Mouse (Mus musculus) lung, postnatal 0 days (tissue): Measurements from ENCODE around the gene Wbp1. TPM values are rescaled to one million over a fixed set of nuclear protein-coding genes. Genes with fewer than 3 reads are reported as not detected.
A peak's percentile ranks its signal among the peaks of the same experiment; 100 is the strongest.

ENCODE experiments used
- ATAC-seq: fragments of 200-750 bp; cut with Nextera tagmentation; 2 replicates; pipeline ENCODE4 v1.8.0; 2017; ENCODE audit warnings: moderate library complexity
- DNase-seq: peaks from one replicate; pipeline ENCODE4 v3.0.0-alpha.2; 2016; ENCODE audit warnings: low spot score
- H3K27ac ChIP-seq: fragments of 300-500 bp; sonication (generic); 2 replicates; pipeline ENCODE4 v1.5.1; 2014; ENCODE audit warnings: antibody characterized with exemption, mild to moderate bottlenecking, low read length, mixed read lengths
- H3K27me3 ChIP-seq: fragments of 300-500 bp; sonication (generic); replicated peaks from 2 replicates; pipeline ENCODE4 v1.6.1; 2014; ENCODE audit warnings: low read length, mixed read lengths; ENCODE audit not compliant: insufficient read depth
- H3K36me3 ChIP-seq: fragments of 300-500 bp; sonication (generic); 2 replicates; pipeline ENCODE4 v1.6.1; 2014; ENCODE audit warnings: low read length, mixed read lengths; ENCODE audit not compliant: insufficient read depth
- H3K4me1 ChIP-seq: fragments of 300-500 bp; sonication (generic); 2 replicates; pipeline ENCODE4 v1.6.1; 2014; ENCODE audit warnings: antibody characterized with exemption, low read depth, low read length, mixed read lengths; ENCODE audit not compliant: insufficient read depth
- H3K4me2 ChIP-seq: fragments of 300-500 bp; sonication (generic); replicated peaks from 2 replicates; pipeline ENCODE4 v1.6.1; 2014; ENCODE audit warnings: low read depth, mild to moderate bottlenecking, low read length, moderate library complexity, mixed read lengths
- H3K4me3 ChIP-seq: fragments of 300-500 bp; sonication (generic); 2 replicates; pipeline ENCODE4 v1.5.1; 2014; ENCODE audit warnings: low read depth, low read length
- H3K9ac ChIP-seq: fragments of 300-500 bp; sonication (generic); replicated peaks from 2 replicates; pipeline ENCODE4 v1.6.1; 2014; ENCODE audit warnings: low read depth, mild to moderate bottlenecking
- H3K9me3 ChIP-seq: fragments of 300-500 bp; sonication (generic); 2 replicates; pipeline ENCODE4 v1.6.1; 2016; ENCODE audit warnings: low read length, mixed read lengths
- CTCF ChIP-seq: IDR thresholded peaks from 2 replicates; pipeline ENCODE4 v1.5.1; 2016; ENCODE audit warnings: antibody characterized with exemption, mild to moderate bottlenecking
- EP300 ChIP-seq: IDR thresholded peaks from 2 replicates; pipeline ENCODE4 v1.6.1; 2016; ENCODE audit warnings: antibody characterized with exemption, mild to moderate bottlenecking, control low read depth
- WGBS: fragments of 180-500 bp; shearing (Covaris S2); extraction: QIAGEN DNeasy Blood & Tissue Kit; methylation state at CpG from one replicate; pipeline ENCODE4 v1.1.7; 2014; 5-methylcytosine and 5-hydroxymethylcytosine counted together
- polyA plus RNA-seq: library from polyadenylated mRNA; unstranded; fragments of >200 nt; fragmentation: Nextera tagmentation; extraction: Ambion mirVana; gene quantifications from 2 replicates; pipeline ENCODE4 v1.2.1, GENCODE M21; 2015

Wbp1 gene
- polyA plus RNA-seq, 1 experiment from 2014 or later, result 57.9 TPM

DNA sequence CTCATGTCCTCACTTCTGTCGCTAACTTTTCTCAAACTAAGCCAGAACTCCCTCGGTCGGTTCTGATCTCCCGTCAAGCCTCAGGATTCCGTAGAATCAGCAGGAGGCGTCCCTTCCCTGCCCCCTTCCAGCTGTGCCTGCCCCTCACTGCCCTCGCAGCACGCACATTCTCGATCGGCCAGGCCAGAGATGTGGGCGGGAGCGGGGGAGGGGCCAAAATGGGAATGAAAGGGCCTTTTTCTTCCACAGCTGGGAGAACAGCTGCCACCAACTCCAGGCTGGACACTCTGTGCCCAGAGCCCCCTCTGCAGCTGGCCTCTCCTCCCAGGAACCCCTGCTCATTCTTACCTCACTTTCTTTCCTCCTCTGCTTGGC is 16.2 kb upstream of the Wbp1 start:
- Histone ChIP-seq H3K27me3 (no peaks in the 10 kb centered on the region), H3K9me3 (no peaks in the 10 kb centered on the region), H3K36me3 (no peaks in the 10 kb centered on the region), H3K4me2 (peak overlapping the region; percentile 89), H3K27ac (peak overlapping the region; percentile 96), H3K4me1 (peaks cover 21% of the 10 kb centered on the region; the same call in 1 of the 2 replicates), H3K4me3 (peak overlapping the region; percentile 51), H3K9ac (peak overlapping the region; percentile 61)
- peak; percentile 33 for TF ChIP-seq CTCF
- TF ChIP-seq EP300, result no peak
- ATAC-seq, result peak; percentile 85
- DNase-seq, result peak; percentile 94
- WGBS, result under 1% methylated on average over 12 of the region's 12 CpGs

DNA sequence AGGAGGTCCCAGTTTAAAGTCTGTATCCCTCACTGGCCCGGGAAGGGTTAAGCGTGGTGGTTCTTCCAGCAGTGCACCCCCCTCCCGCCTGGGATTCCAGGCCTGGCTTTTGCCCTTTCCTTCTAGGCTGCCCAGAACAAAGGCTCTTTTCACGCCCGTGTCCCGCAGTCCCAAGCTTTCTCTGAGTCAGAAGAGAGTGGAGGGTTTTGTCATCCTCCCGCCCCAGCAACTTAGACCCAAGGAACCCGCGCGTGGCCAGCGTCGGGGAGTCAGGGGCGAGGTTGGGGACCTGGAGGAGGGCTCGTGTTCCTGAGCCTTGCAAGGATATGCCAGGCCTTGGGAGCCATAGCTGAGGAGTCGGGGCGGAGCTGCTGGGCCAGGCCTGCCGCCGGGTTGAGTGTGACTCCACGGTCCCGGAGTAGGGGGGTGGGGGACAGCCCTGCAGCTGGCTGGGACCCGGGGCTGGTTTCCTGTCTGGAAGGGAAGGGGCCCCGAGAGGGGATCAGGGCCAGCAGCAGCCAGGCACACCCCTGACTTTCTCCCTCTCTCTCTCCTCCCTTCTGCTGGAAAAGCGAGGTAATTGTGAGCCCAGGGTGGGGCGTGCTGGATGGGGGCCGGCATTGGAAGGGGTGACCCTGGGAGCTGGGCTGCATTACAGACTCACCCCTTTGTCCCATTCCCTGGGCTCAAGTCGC is 15.7 kb upstream of the Wbp1 start:
- 1% methylated on average over 22 of the region's 26 CpGs for WGBS
- Histone ChIP-seq H3K4me3 (peak overlapping the region; percentile 51), H3K36me3 (no peaks in the 10 kb centered on the region), H3K4me2 (peak overlapping the region; percentile 89), H3K27me3 (no peaks in the 10 kb centered on the region), H3K9ac (peak overlapping the region; percentile 61), H3K4me1 (peaks cover 21% of the 10 kb centered on the region; the same call in 1 of the 2 replicates), H3K27ac (peak overlapping the region; percentile 96), H3K9me3 (no peaks in the 10 kb centered on the region)
- peak; percentile 85 for DNase-seq
- TF ChIP-seq EP300 (no peak), CTCF (no peak)
- ATAC-seq, result peak; percentile 75

DNA sequence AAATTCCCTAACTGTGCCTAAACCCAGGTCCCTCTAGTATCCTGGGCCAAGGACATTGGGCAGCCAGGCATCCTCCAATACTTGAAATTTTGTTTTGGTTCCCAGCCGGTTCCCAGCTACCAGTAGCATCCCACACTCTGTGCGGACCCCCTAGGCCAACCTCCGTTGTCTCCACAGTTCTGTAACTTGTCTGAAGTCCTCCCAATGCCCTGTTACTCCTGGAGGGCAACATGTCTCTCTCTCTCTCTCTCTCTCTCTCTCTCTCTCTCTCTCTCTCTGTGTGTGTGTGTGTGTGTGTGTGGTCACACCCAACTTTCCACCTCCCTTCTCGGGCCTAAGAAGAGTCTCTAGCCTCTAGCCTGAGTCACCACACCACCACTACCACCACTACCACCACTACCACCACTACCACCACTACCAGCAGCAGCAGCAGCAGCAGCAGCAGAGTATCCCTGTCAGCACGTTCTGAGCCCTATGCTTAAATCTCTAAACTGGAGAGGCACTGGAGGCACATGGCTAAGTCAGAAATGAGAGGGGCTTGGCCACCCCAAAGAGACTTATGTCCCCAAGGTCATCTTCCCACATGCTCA is 15.0 kb upstream of the Wbp1 start:
- Histone ChIP-seq H3K36me3 (no peaks in the 10 kb centered on the region), H3K27me3 (no peaks in the 10 kb centered on the region), H3K4me2 (peak overlapping the region; percentile 89), H3K27ac (peak overlapping the region; percentile 96), H3K4me1 (peaks cover 23% of the 10 kb centered on the region; the same call in 1 of the 2 replicates), H3K9me3 (no peaks in the 10 kb centered on the region), H3K9ac (peak overlapping the region; percentile 61), H3K4me3 (peak overlapping the region; percentile 51)
- DNase-seq (peak; percentile 29), ATAC-seq (no peak)
- TF ChIP-seq CTCF (no peak), EP300 (no peak)
- WGBS, result 12% methylated on average over 5 of the region's 5 CpGs

DNA sequence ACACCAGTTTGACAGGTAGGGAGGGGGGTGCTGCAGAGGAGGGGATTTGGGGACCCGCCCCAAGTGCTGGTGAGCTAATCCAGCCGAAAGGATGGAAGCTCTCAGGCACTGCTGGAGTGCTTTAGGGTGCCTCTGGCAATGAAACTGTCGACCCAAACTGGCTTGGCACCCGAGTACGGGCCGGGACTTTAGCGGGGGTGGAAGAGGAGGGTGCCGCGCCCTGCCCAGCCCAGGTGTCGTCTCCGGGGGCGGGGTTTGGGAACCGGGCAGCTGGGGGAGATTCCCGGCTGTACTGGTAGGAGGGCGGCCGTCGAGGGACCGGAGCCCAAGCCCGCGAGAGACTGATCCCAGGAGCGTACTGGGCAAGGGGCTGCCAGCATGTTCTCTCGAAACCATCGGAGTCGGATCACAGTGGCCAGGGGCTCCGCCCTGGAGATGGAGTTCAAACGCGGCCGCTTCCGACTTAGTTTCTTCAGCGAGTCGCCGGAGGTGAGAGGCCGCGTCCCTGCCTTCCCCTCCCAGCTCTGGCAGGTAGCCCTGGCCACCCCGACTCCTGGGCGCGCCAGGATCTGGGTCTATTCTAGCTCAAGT is 14.3 kb upstream of the Wbp1 start:
- H3K36me3 ChIP-seq, result no peaks in the 10 kb centered on the region
- peaks cover 23% of the 10 kb centered on the region; the same call in 1 of the 2 replicates for H3K4me1 ChIP-seq
- no peaks in the 10 kb centered on the region for H3K9me3 ChIP-seq
- TF ChIP-seq CTCF, result no peak
- TF ChIP-seq EP300, result no peak
- WGBS, result 7% methylated on average over 35 of the region's 37 CpGs
- H3K9ac ChIP-seq, result peak overlapping the region; percentile 52
- peak overlapping the region; percentile 89 for H3K4me2 ChIP-seq
- peak; percentile 76 for DNase-seq
- no peaks in the 10 kb centered on the region for H3K27me3 ChIP-seq
- H3K27ac ChIP-seq, result peak overlapping the region; percentile 96
- ATAC-seq, result peak; percentile 18
- H3K4me3 ChIP-seq, result peak overlapping the region; percentile 51

DNA sequence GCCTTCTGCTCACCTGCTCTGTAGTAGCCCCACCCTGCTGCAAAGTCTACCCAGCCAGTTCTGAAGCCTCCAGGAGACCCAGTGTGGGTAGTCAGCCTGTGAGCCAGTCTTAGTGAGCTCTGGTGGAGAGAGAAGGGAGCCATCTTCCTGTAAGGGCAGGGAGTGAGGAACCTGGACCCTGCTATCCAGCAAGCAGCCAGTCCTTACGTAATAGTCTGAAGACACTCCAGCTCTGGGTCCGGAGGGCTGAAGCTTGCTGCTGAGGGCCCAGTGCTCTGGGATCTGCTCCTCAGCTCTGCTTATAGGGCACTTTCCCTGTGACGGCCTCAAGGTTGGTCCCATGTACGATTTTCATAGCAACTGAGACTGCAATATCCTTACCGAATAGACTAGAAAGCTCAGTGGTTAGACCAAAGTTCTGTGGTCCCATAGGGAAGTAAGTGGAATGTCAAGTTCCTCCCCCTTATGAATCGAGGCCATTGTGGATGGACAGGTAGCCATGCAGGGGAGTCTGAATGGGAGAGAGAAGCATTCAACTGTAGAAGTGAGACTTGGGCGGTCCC is 13.7 kb upstream of the Wbp1 start, which contains the start of gene Rtkn:
Gene Rtkn (plus strand): TSS at position 513 of the 563 bp plus-strand sequence.
- DNase-seq, result peak; percentile 44
- Histone ChIP-seq H3K4me1 (peaks cover 23% of the 10 kb centered on the region; the same call in 1 of the 2 replicates), H3K4me2 (peak within 1 kb of the TSS; percentile 89), H3K27ac (peak within 1 kb of the TSS; percentile 96), H3K36me3 (no peaks in the 10 kb centered on the region), H3K9ac (peak within 1 kb of the TSS; percentile 52), H3K4me3 (peak within 1 kb of the TSS; percentile 51), H3K27me3 (no peaks in the 10 kb centered on the region), H3K9me3 (no peaks in the 10 kb centered on the region)
- 46% methylated on average over 7 of the region's 7 CpGs for WGBS
- ATAC-seq, result no peak
- no peak for TF ChIP-seq CTCF
- TF ChIP-seq EP300, result no peak

DNA sequence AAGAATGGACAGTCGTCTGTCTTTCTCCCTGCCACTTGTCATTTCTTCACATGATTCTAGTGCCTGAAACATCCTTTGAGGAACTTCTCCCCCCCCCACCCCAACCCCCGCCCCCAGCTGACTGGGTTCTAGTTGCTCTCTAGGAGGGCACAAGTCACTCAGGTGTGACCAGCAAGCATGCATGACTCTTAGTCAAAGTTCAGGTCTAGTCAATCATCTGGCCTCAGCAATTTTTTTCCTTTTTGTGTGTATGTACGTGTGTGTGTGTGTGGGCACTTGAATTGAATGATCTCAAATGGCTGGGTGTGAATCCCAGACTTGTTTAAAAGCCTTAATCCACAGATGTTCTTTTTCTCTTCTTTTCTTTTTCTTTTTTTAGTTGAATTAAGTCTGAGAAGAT is 12.9 kb upstream of the Wbp1 start:
- Histone ChIP-seq H3K9ac (no peak overlapping the region), H3K27me3 (no peaks in the 10 kb centered on the region), H3K9me3 (no peaks in the 10 kb centered on the region), H3K36me3 (no peaks in the 10 kb centered on the region), H3K4me2 (no peak overlapping the region), H3K4me3 (no peak overlapping the region), H3K27ac (no peak overlapping the region), H3K4me1 (peaks cover 23% of the 10 kb centered on the region; the same call in 1 of the 2 replicates)
- TF ChIP-seq EP300 (no peak), CTCF (no peak)
- ATAC-seq (no peak), DNase-seq (no peak)
- WGBS, result 60% methylated on average over 3 of the region's 3 CpGs
